ENCODE assay signal across 22 mouse cellular contexts in genomic region chr13:44012868-44013267, GRCm38 (mm10).
DNase-seq lines count a peak whose midpoint lies in the region; ATAC-seq and TF ChIP-seq lines count a peak whose summit lies in the region.
"Had no signal": no experiment of that assay in that cellular context is flagged by ENCODE, and none has a peak within 500 bp of the region (broad histone marks: within the 10 kb centered on the region; RNA-seq: fewer than 3 reads in every experiment).

No protein-coding gene starts in this region.

- no peak overlapping the region for H3K27ac ChIP-seq in lung, postnatal 0 days (ENCODE audit: low read length)
- no peak overlapping the region for H3K27ac ChIP-seq in ES-E14 (ENCODE audit: insufficient read depth, low read depth, low read length, poor library complexity, severe bottlenecking)
- no peak overlapping the region for H3K27ac ChIP-seq in midbrain, embryonic 16.5 days (ENCODE audit: low read length)
- H3K27ac ChIP-seq: embryonic facial prominence, embryonic 10.5 days; embryonic facial prominence, embryonic 12.5 days; forebrain, embryonic 13.5 days; forebrain, embryonic 15.5 days had no signal

- peak; percentile 98 for TF ChIP-seq EP300 in lung, postnatal 0 days (IDR thresholded peaks at IDR 0.05)

- H3K4me3 ChIP-seq in lung, postnatal 0 days (ENCODE audit: low read depth, low read length), result no peak overlapping the region
- no peak overlapping the region for H3K4me3 ChIP-seq in ES-E14 (ENCODE audit: insufficient read depth in 1 of 2, low read depth in 1 of 2, low read length in 2 of 2, poor library complexity in 1 of 2, severe bottlenecking in 1 of 2)
- H3K4me3 ChIP-seq in midbrain, embryonic 16.5 days (ENCODE audit: low read depth, low read length), result no peak overlapping the region
- H3K4me3 ChIP-seq: embryonic facial prominence, embryonic 10.5 days; embryonic facial prominence, embryonic 12.5 days; forebrain, embryonic 13.5 days; forebrain, embryonic 15.5 days had no signal

- peak; percentile 58 for ATAC-seq in lung, postnatal 0 days
- ATAC-seq in midbrain, embryonic 16.5 days, result no peak
- ATAC-seq: activated CD4-positive, CD25-positive, alpha-beta regulatory T cell, adult 4 months; forebrain, embryonic 13.5 days; forebrain, embryonic 15.5 days had no signal

- no peaks in the 10 kb centered on the region for H3K36me3 ChIP-seq in lung, postnatal 0 days (ENCODE audit: insufficient read depth, low read length)
- H3K36me3 ChIP-seq in ES-E14 (ENCODE audit: control insufficient read depth, insufficient read depth, low read length, poor library complexity, severe bottlenecking), result no peaks in the 10 kb centered on the region
- no peaks in the 10 kb centered on the region for H3K36me3 ChIP-seq in midbrain, embryonic 16.5 days (ENCODE audit: control insufficient read depth, insufficient read depth, low read length)
- H3K36me3 ChIP-seq: embryonic facial prominence, embryonic 10.5 days; embryonic facial prominence, embryonic 12.5 days; forebrain, embryonic 15.5 days had no signal

- H3K27me3 ChIP-seq in lung, postnatal 0 days (replicated peaks; ENCODE audit: insufficient read depth, low read length), result no peaks in the 10 kb centered on the region
- no peaks in the 10 kb centered on the region; the same call in 1 of the 2 replicates for H3K27me3 ChIP-seq in midbrain, embryonic 16.5 days (ENCODE audit: control insufficient read depth, insufficient read depth, low read depth, low read length)
- H3K27me3 ChIP-seq: embryonic facial prominence, embryonic 12.5 days; forebrain, embryonic 13.5 days; forebrain, embryonic 15.5 days had no signal

- peak; percentile 64 for DNase-seq in lung, postnatal 0 days (ENCODE audit: low spot score)
- no peak for DNase-seq in lung, postnatal 10 days
- DNase-seq in ES-E14 (ENCODE audit: low read depth, low spot score) (no peak), ZHBTc4 (ENCODE audit: low read depth, low spot score) (peak; percentile 87)
- no peak for DNase-seq in cerebellum, adult 11-12 months
- DNase-seq in T-cell, adult 2 months (ENCODE audit: low spot score), result no peak
- DNase-seq: adrenal gland, adult 8-10 months; adrenal gland, postnatal 14 days; adrenal gland, postnatal 36 days; cerebellum, adult 18-20 months; cerebellum, adult 8-10 months; cerebellum, adult 9-11 months; cerebellum, postnatal 14 days; cerebellum, postnatal 36 days; embryo, embryonic 11 days; forebrain, postnatal 0 days had no signal

- no peaks in the 10 kb centered on the region for H3K4me1 ChIP-seq in lung, postnatal 0 days (ENCODE audit: insufficient read depth, low read depth, low read length)
- H3K4me1 ChIP-seq in ES-E14 (ENCODE audit: control insufficient read depth in 2 of 2, insufficient read depth in 2 of 2, low read length in 2 of 2, poor library complexity in 1 of 2), result peaks cover 3 to 6% of the 10 kb centered on the region in 2 experiments; a peak in 3 of 4 replicates
- H3K4me1 ChIP-seq in midbrain, embryonic 16.5 days (ENCODE audit: control insufficient read depth, insufficient read depth, low read length), result no peaks in the 10 kb centered on the region
- H3K4me1 ChIP-seq: embryonic facial prominence, embryonic 12.5 days had no signal

- no peaks in the 10 kb centered on the region for H3K9me3 ChIP-seq in lung, postnatal 0 days (ENCODE audit: low read length)
- no peaks in the 10 kb centered on the region for H3K9me3 ChIP-seq in ES-E14 (ENCODE audit: control insufficient read depth, insufficient read depth, low read depth, low read length)
- no peaks in the 10 kb centered on the region for H3K9me3 ChIP-seq in midbrain, embryonic 16.5 days (replicated peaks; ENCODE audit: control insufficient read depth, low read length, poor library complexity, severe bottlenecking)
- H3K9me3 ChIP-seq: embryonic facial prominence, embryonic 10.5 days; embryonic facial prominence, embryonic 12.5 days; forebrain, embryonic 13.5 days; forebrain, embryonic 15.5 days had no signal

- no peak overlapping the region for H3K4me2 ChIP-seq in lung, postnatal 0 days (replicated peaks; ENCODE audit: low read depth, low read length)
- no peak overlapping the region for H3K4me2 ChIP-seq in midbrain, embryonic 16.5 days (ENCODE audit: low read length)
- H3K4me2 ChIP-seq: embryonic facial prominence, embryonic 12.5 days; forebrain, embryonic 13.5 days; forebrain, embryonic 15.5 days had no signal

- H3K9ac ChIP-seq in lung, postnatal 0 days (replicated peaks; ENCODE audit: low read depth), result no peak overlapping the region
- no peak overlapping the region for H3K9ac ChIP-seq in ES-E14 (ENCODE audit: insufficient read depth, low read depth, low read length, poor library complexity, severe bottlenecking)
- no peak overlapping the region for H3K9ac ChIP-seq in midbrain, embryonic 16.5 days (ENCODE audit: low read depth, low read length)
- H3K9ac ChIP-seq: embryonic facial prominence, embryonic 12.5 days; forebrain, embryonic 13.5 days; forebrain, embryonic 15.5 days; forebrain, postnatal 0 days had no signal

- 46% methylated on average over 2 of the region's 2 CpGs for WGBS in lung, postnatal 0 days
- WGBS in midbrain, embryonic 16.5 days, result 88% methylated on average over 2 of the region's 2 CpGs

- TF ChIP-seq CTCF in lung, postnatal 0 days (IDR thresholded peaks at IDR 0.05), result no peak

- in situ Hi-C loops in ES-E14 (cut with MboI; ENCODE audit: low sequenced_read_pairs in 2 of 2, unreplicated experiment in 2 of 2), result no loop called here

TF ChIP-seq in ES-E14, 5 proteins besides CTCF, POLR2A, EP300 and RAD21:
- TF ChIP-seq HCFC1 (IDR thresholded peaks at IDR 0.05; ENCODE audit: borderline replicate concordance, insufficient read depth, low read length), result no peak
- TF ChIP-seq ZNF384 (IDR thresholded peaks at IDR 0.05; ENCODE audit: low read depth, low read length), result peak; percentile 38; the same call in 1 of the 2 replicates
- no peak for TF ChIP-seq ZC3H11A (IDR thresholded peaks at IDR 0.05; ENCODE audit: borderline replicate concordance, low read depth, low read length)
- TF ChIP-seq CHD2 (IDR thresholded peaks at IDR 0.05; ENCODE audit: low read depth, low read length), result no peak
- no peak for TF ChIP-seq MAFK (IDR thresholded peaks at IDR 0.05; ENCODE audit: insufficient read depth, low read depth, low read length)

Comparison
In these comparisons a context has a peak if more than half of its experiments do, and no peak if none do; other contexts are left out.
1. DNase-seq: peak in lung, postnatal 0 days (single experiment) and ZHBTc4 (single experiment); none in lung, postnatal 10 days (single experiment), ES-E14 (single experiment), cerebellum, adult 11-12 months (single experiment) and T-cell, adult 2 months (single experiment).